Mouse (Mus musculus): Measurements from ENCODE around the gene Cs. TPM values are rescaled to one million over a fixed set of nuclear protein-coding genes. Genes with fewer than 3 reads are reported as not detected.
A peak's percentile ranks its signal among the peaks of the same experiment; 100 is the strongest.

Cs gene
- polyA plus RNA-seq, 1 experiment: 212 TPM

- Histone ChIP-seq H3K79me2 (ENCODE audit: control insufficient read depth, insufficient read depth) (peaks cover 2% of the 10 kb centered on the region), H3K4me3 (ENCODE audit: insufficient read depth, poor library complexity, severe bottlenecking) (no peak overlapping the region), H3K27me3 (ENCODE audit: control insufficient read depth, insufficient read depth, insufficient read length) (no peaks in the 10 kb centered on the region), H3K79me3 (ENCODE audit: low read depth) (no peaks in the 10 kb centered on the region), H3K36me3 (ENCODE audit: control insufficient read depth, insufficient read depth) (peaks cover 22% of the 10 kb centered on the region), H3ac (ENCODE audit: control insufficient read depth, insufficient read length, low read depth) (no peak overlapping the region)
- TF ChIP-seq MYOG (IDR thresholded peaks at IDR 0.05; ENCODE audit: control insufficient read depth, extremely low read depth, insufficient read length) (no peak), MAX (IDR thresholded peaks at IDR 0.05) (no peak), FOSL1 (IDR thresholded peaks at IDR 0.05; ENCODE audit: insufficient read depth, low read length, poor library complexity, severe bottlenecking) (no peak), CTCF (IDR thresholded peaks at IDR 0.05; ENCODE audit: control insufficient read depth, insufficient read depth, insufficient read length) (no peak), USF1 (IDR thresholded peaks at IDR 0.05; ENCODE audit: low read depth) (no peak), CEBPB (IDR thresholded peaks at IDR 0.05; ENCODE audit: low read depth) (no peak)
These were observed 27.9 kb upstream of the Cs start for GRCm38 (mm10) chr10:128309654-128310053.

- H3K4me3 ChIP-seq (ENCODE audit: insufficient read depth, poor library complexity, severe bottlenecking): no peak overlapping the region
- H3K27me3 ChIP-seq (ENCODE audit: control insufficient read depth, insufficient read depth, insufficient read length): no peaks in the 10 kb centered on the region
- H3K36me3 ChIP-seq (ENCODE audit: control insufficient read depth, insufficient read depth): peaks cover 26% of the 10 kb centered on the region
- peak overlapping the region; percentile 12 for H3ac ChIP-seq (ENCODE audit: control insufficient read depth, insufficient read length, low read depth)
- no peaks in the 10 kb centered on the region for H3K79me2 ChIP-seq (ENCODE audit: control insufficient read depth, insufficient read depth)
- TF ChIP-seq MAX (IDR thresholded peaks at IDR 0.05) (no peak), MYOD1 (IDR thresholded peaks at IDR 0.05; ENCODE audit: control insufficient read depth, insufficient read length, low read depth) (no peak), CEBPB (IDR thresholded peaks at IDR 0.05; ENCODE audit: low read depth) (no peak)
- no peaks in the 10 kb centered on the region for H3K79me3 ChIP-seq (ENCODE audit: low read depth)
These were observed 27.4 kb upstream of the Cs start for GRCm38 (mm10) chr10:128310177-128310576.

GRCm38 (mm10) chr10:128310902-128311301, 26.6 kb upstream of the Cs start:
- H3K4me3 ChIP-seq (ENCODE audit: insufficient read depth, poor library complexity, severe bottlenecking): no peak overlapping the region
- TF ChIP-seq USF1 (IDR thresholded peaks at IDR 0.05; ENCODE audit: low read depth) (no peak), MAX (IDR thresholded peaks at IDR 0.05) (no peak), FOSL1 (IDR thresholded peaks at IDR 0.05; ENCODE audit: insufficient read depth, low read length, poor library complexity, severe bottlenecking) (no peak)
- peaks cover 32% of the 10 kb centered on the region for H3K36me3 ChIP-seq (ENCODE audit: control insufficient read depth, insufficient read depth)
- no peaks in the 10 kb centered on the region for H3K27me3 ChIP-seq (ENCODE audit: control insufficient read depth, insufficient read depth, insufficient read length)
- H3K79me2 ChIP-seq (ENCODE audit: control insufficient read depth, insufficient read depth): no peaks in the 10 kb centered on the region
- no peaks in the 10 kb centered on the region for H3K79me3 ChIP-seq (ENCODE audit: low read depth)
- no peak overlapping the region for H3ac ChIP-seq (ENCODE audit: control insufficient read depth, insufficient read length, low read depth)

- no peaks in the 10 kb centered on the region for H3K79me2 ChIP-seq (ENCODE audit: control insufficient read depth, insufficient read depth)
- TF ChIP-seq CTCF (IDR thresholded peaks at IDR 0.05; ENCODE audit: control insufficient read depth, insufficient read depth, insufficient read length): no peak
- TF ChIP-seq USF1 (IDR thresholded peaks at IDR 0.05; ENCODE audit: low read depth): no peak
- no peak for TF ChIP-seq FOSL1 (IDR thresholded peaks at IDR 0.05; ENCODE audit: insufficient read depth, low read length, poor library complexity, severe bottlenecking)
- no peak for TF ChIP-seq MAX (IDR thresholded peaks at IDR 0.05)
- no peak for TF ChIP-seq MYOG (IDR thresholded peaks at IDR 0.05; ENCODE audit: control insufficient read depth, extremely low read depth, insufficient read length)
- TF ChIP-seq CEBPB (IDR thresholded peaks at IDR 0.05; ENCODE audit: low read depth): no peak
- no peak for TF ChIP-seq MYOD1 (IDR thresholded peaks at IDR 0.05; ENCODE audit: control insufficient read depth, insufficient read length, low read depth)
- no peak overlapping the region for H3K4me3 ChIP-seq (ENCODE audit: insufficient read depth, poor library complexity, severe bottlenecking)
- no peaks in the 10 kb centered on the region for H3K79me3 ChIP-seq (ENCODE audit: low read depth)
- H3K27me3 ChIP-seq (ENCODE audit: control insufficient read depth, insufficient read depth, insufficient read length): no peaks in the 10 kb centered on the region
- H3K36me3 ChIP-seq (ENCODE audit: control insufficient read depth, insufficient read depth): peaks cover 65% of the 10 kb centered on the region
- H3ac ChIP-seq (ENCODE audit: control insufficient read depth, insufficient read length, low read depth): no peak overlapping the region
These were observed 22.0 kb upstream of the Cs start for GRCm38 (mm10) chr10:128315578-128315977.

GRCm38 (mm10) chr10:128321641-128322040, 15.9 kb upstream of the Cs start:
- H3K36me3 ChIP-seq (ENCODE audit: control insufficient read depth, insufficient read depth): peaks cover 48% of the 10 kb centered on the region
- peak overlapping the region; percentile 92 for H3K4me3 ChIP-seq (ENCODE audit: insufficient read depth, poor library complexity, severe bottlenecking)
- peaks cover 5% of the 10 kb centered on the region for H3K79me3 ChIP-seq (ENCODE audit: low read depth)
- peak overlapping the region; percentile 34 for H3ac ChIP-seq (ENCODE audit: control insufficient read depth, insufficient read length, low read depth)
- TF ChIP-seq USF1 (IDR thresholded peaks at IDR 0.05; ENCODE audit: low read depth) (no peak), MYOG (IDR thresholded peaks at IDR 0.05; ENCODE audit: control insufficient read depth, extremely low read depth, insufficient read length) (no peak), MYOD1 (IDR thresholded peaks at IDR 0.05; ENCODE audit: control insufficient read depth, insufficient read length, low read depth) (no peak), CTCF (IDR thresholded peaks at IDR 0.05; ENCODE audit: control insufficient read depth, insufficient read depth, insufficient read length) (no peak), MAX (IDR thresholded peaks at IDR 0.05) (no peak), CEBPB (IDR thresholded peaks at IDR 0.05; ENCODE audit: low read depth) (no peak)
- H3K79me2 ChIP-seq (ENCODE audit: control insufficient read depth, insufficient read depth): peaks cover 25% of the 10 kb centered on the region
- H3K27me3 ChIP-seq (ENCODE audit: control insufficient read depth, insufficient read depth, insufficient read length): no peaks in the 10 kb centered on the region

- Histone ChIP-seq H3K79me2 (ENCODE audit: control insufficient read depth, insufficient read depth) (peaks cover 25% of the 10 kb centered on the region), H3K4me3 (ENCODE audit: insufficient read depth, poor library complexity, severe bottlenecking) (peak within 1 kb of the TSS; percentile 92), H3K79me3 (ENCODE audit: low read depth) (peaks cover 5% of the 10 kb centered on the region), H3K36me3 (ENCODE audit: control insufficient read depth, insufficient read depth) (peaks cover 48% of the 10 kb centered on the region), H3ac (ENCODE audit: control insufficient read depth, insufficient read length, low read depth) (peak within 1 kb of the TSS; percentile 98), H3K27me3 (ENCODE audit: control insufficient read depth, insufficient read depth, insufficient read length) (no peaks in the 10 kb centered on the region)
- TF ChIP-seq MYOD1 (IDR thresholded peaks at IDR 0.05; ENCODE audit: control insufficient read depth, insufficient read length, low read depth): no peak
- TF ChIP-seq MAX (IDR thresholded peaks at IDR 0.05): peak; percentile 86
- TF ChIP-seq USF1 (IDR thresholded peaks at IDR 0.05; ENCODE audit: low read depth): peak; percentile 98
These were observed 15.1 kb upstream of the Cs start, which contains the start of gene Cnpy2 for GRCm38 (mm10) chr10:128322141-128323108. Cnpy2 (plus strand) TSS chr10:128322459.
